In genomic region chr2:6238679-6239078, GRCm38 (mm10) we compare ENCODE assay signal across 32 mouse cellular contexts. TPM values are rescaled to one million over a fixed set of nuclear protein-coding genes. Genes with fewer than 3 reads are reported as not detected.
DNase-seq lines count a peak whose midpoint lies in the region; ATAC-seq and TF ChIP-seq lines count a peak whose summit lies in the region.
"Had no signal": no experiment of that assay in that cellular context is flagged by ENCODE, and none has a peak within 500 bp of the region (broad histone marks: within the 10 kb centered on the region; RNA-seq: fewer than 3 reads in every experiment).

No protein-coding gene starts in this region.

- H3K9ac ChIP-seq in lung, embryonic 14.5 days: no peak overlapping the region
- H3K9ac ChIP-seq: embryonic facial prominence, embryonic 15.5 days; forebrain, embryonic 12.5 days; hindbrain, embryonic 15.5 days; limb, embryonic 12.5 days; liver, embryonic 15.5 days; midbrain, embryonic 13.5 days; neural tube, embryonic 15.5 days had no signal

- WGBS in lung, embryonic 14.5 days: 58% methylated on average over 2 of the region's 2 CpGs
- WGBS in lung, adult 2 months: 45% methylated on average over 2 of the region's 2 CpGs

- H3K36me3 ChIP-seq in lung, embryonic 14.5 days (ENCODE audit: insufficient read depth): no peaks in the 10 kb centered on the region
- H3K36me3 ChIP-seq: embryonic facial prominence, embryonic 10.5 days; embryonic facial prominence, embryonic 15.5 days; forebrain, embryonic 12.5 days; G1E; hindbrain, embryonic 15.5 days; limb, embryonic 12.5 days; liver, embryonic 15.5 days; midbrain, embryonic 13.5 days; neural tube, embryonic 15.5 days had no signal

- no peak overlapping the region for H3K4me3 ChIP-seq in lung, embryonic 14.5 days (ENCODE audit: low read depth, low read length)
- H3K4me3 ChIP-seq in lung, adult 2 months (replicated peaks; ENCODE audit: extremely low read depth, low read depth, low read length): no peak overlapping the region
- H3K4me3 ChIP-seq: embryonic facial prominence, embryonic 10.5 days; embryonic facial prominence, embryonic 15.5 days; forebrain, embryonic 12.5 days; hindbrain, embryonic 15.5 days; layer of hippocampus, adult 2 months; left cerebral cortex, adult 2 months; limb, embryonic 12.5 days; liver, embryonic 15.5 days; midbrain, embryonic 13.5 days; neural tube, embryonic 15.5 days had no signal

- no peak for TF ChIP-seq POLR2A in lung, adult 2 months (IDR thresholded peaks at IDR 0.05; ENCODE audit: borderline replicate concordance, extremely low read depth, low read depth, low read length)

- H3K9me3 ChIP-seq in lung, embryonic 14.5 days (ENCODE audit: low read depth, low read length): no peaks in the 10 kb centered on the region
- H3K9me3 ChIP-seq: embryonic facial prominence, embryonic 10.5 days; embryonic facial prominence, embryonic 15.5 days; forebrain, embryonic 12.5 days; G1E; hindbrain, embryonic 15.5 days; limb, embryonic 12.5 days; liver, embryonic 15.5 days; midbrain, embryonic 13.5 days; neural tube, embryonic 15.5 days had no signal

- no peak overlapping the region for H3K4me2 ChIP-seq in lung, embryonic 14.5 days
- H3K4me2 ChIP-seq: embryonic facial prominence, embryonic 15.5 days; forebrain, embryonic 12.5 days; heart, embryonic 11.5 days; hindbrain, embryonic 15.5 days; limb, embryonic 12.5 days; liver, embryonic 15.5 days; midbrain, embryonic 13.5 days; neural tube, embryonic 15.5 days had no signal

- H3K27me3 ChIP-seq in lung, embryonic 14.5 days (ENCODE audit: insufficient read depth, low read length): no peaks in the 10 kb centered on the region
- H3K27me3 ChIP-seq: embryonic facial prominence, embryonic 15.5 days; hindbrain, embryonic 15.5 days; limb, embryonic 12.5 days; midbrain, embryonic 13.5 days; neural tube, embryonic 15.5 days had no signal

- peaks cover 8% of the 10 kb centered on the region; the same call in 1 of the 2 replicates for H3K4me1 ChIP-seq in lung, embryonic 14.5 days (ENCODE audit: insufficient read depth)
- no peaks in the 10 kb centered on the region for H3K4me1 ChIP-seq in lung, adult 2 months (ENCODE audit: control insufficient read depth, insufficient read depth, low read length)
- H3K4me1 ChIP-seq: embryonic facial prominence, embryonic 15.5 days; forebrain, embryonic 12.5 days; hindbrain, embryonic 15.5 days; liver, embryonic 15.5 days; neural tube, embryonic 15.5 days had no signal

- DNase-seq in lung, embryonic 14.5 days: no peak
- DNase-seq in lung, adult 2 months: no peak
- peak; percentile 15 for DNase-seq in 3134 (ENCODE audit: extremely low read depth, insufficient read length, low spot score)
- DNase-seq in 3T3-L1 (ENCODE audit: low read depth, low spot score): peak; percentile 19
- DNase-seq in adrenal gland, postnatal 36 days: no peak
- no peak for DNase-seq in frontal cortex, postnatal 10 days (ENCODE audit: low spot score in 2 of 2)
- no peak for DNase-seq in testis, postnatal 10 days (ENCODE audit: low spot score)
- DNase-seq: adrenal gland, postnatal 14 days; cerebellum, adult 11-12 months; cerebellum, postnatal 10 days; gastrocnemius, postnatal 14 days; heart, adult 11 months; heart, postnatal 4 days; kidney, adult 9 months; kidney, postnatal 25 days; lung, postnatal 4 days; right cerebral cortex, postnatal 14 days; thymus, postnatal 14 days had no signal

- TF ChIP-seq CTCF in lung, embryonic 14.5 days (IDR thresholded peaks at IDR 0.05; ENCODE audit: low read depth): no peak
- TF ChIP-seq CTCF in lung, adult 2 months (IDR thresholded peaks at IDR 0.05; ENCODE audit: insufficient read depth, low read length): no peak

- peak overlapping the region; percentile 13; the same call in 1 of the 2 replicates for H3K27ac ChIP-seq in lung, embryonic 14.5 days (ENCODE audit: low read depth)
- H3K27ac ChIP-seq: embryonic facial prominence, embryonic 10.5 days; embryonic facial prominence, embryonic 15.5 days; forebrain, embryonic 12.5 days; hindbrain, embryonic 15.5 days; layer of hippocampus, adult 2 months; left cerebral cortex, adult 2 months; limb, embryonic 12.5 days; liver, embryonic 15.5 days; midbrain, embryonic 13.5 days; neural tube, embryonic 15.5 days had no signal

- peak; percentile 26; the same call in 1 of the 2 replicates for ATAC-seq in lung, embryonic 14.5 days (ENCODE audit: insufficient read depth)
- ATAC-seq in megakaryocyte progenitor cell, adult 5-6 weeks (replicated peaks; ENCODE audit: poor library complexity): 0 out of 2 replicates have a peak, but pooled peaks have one; percentile 20
- ATAC-seq: inflammation-experienced regulatory T-cells, adult 6 months had no signal

RNA-seq across cellular contexts. Expression of gene Echdc3, which starts 25.8 kb away (rescaled TPM):
- 6.1 and 8.1 TPM in 2 replicates for polyA plus RNA-seq in lung, embryonic 14.5 days (2014; fragmentation: Nextera tagmentation; extraction: Ambion mirVana)
- polyA plus RNA-seq in lung, adult 2 months (2012; rRNA removed): 9.1 and 12.8 TPM in 2 replicates
- 1.2 and 2.4 TPM in 2 replicates for total RNA-seq in megakaryocyte progenitor cell, adult 5-6 weeks (2015)
- 0.41 and 1.5 TPM in 2 replicates for total RNA-seq in megakaryocyte progenitor cell, adult 5-6 weeks (2017)
- 10 to 100 TPM; 29.2 to 61.5 TPM for total RNA-seq in adrenal gland, postnatal 36 days (2021)
- polyA plus RNA-seq: G1E; inflammation-experienced regulatory T-cells, adult 6 months had no signal

Comparison
In these comparisons a context has a peak if more than half of its experiments do, and no peak if none do; other contexts are left out.
1. DNase-seq: peak in 3134 (single experiment) and 3T3-L1 (single experiment); none in lung, embryonic 14.5 days (single experiment), lung, adult 2 months (single experiment), adrenal gland, postnatal 36 days (0 of 2), frontal cortex, postnatal 10 days (0 of 2) and testis, postnatal 10 days (single experiment).
2. RNA of gene Echdc3, which starts 25.8 kb away (total RNA-seq): 29.2 to 61.5 TPM in adrenal gland, postnatal 36 days; 0.41 to 2.4 TPM in megakaryocyte progenitor cell, adult 5-6 weeks; every median in the first group is over 4 times any median in the second.